Mouse (Mus musculus) myocyte (in vitro differentiated cells): Measurements from ENCODE around the gene Alkbh6. TPM values are rescaled to one million over a fixed set of nuclear protein-coding genes. Genes with fewer than 3 reads are reported as not detected.

Source experiments
- H3K27me3 ChIP-seq: one replicate; pipeline ENCODE4 v1.6.1; 2011; ENCODE audit not compliant: control insufficient read depth, insufficient read depth, insufficient read length
- H3K36me3 ChIP-seq: one replicate; pipeline ENCODE4 v1.6.1; 2011; ENCODE audit not compliant: control insufficient read depth, insufficient read depth
- H3K4me2 ChIP-seq: one replicate; pipeline ENCODE4 v1.6.1; 2011; ENCODE audit warnings: low read depth, control low read depth
- H3K4me3 ChIP-seq: one replicate; pipeline ENCODE4 v1.5.1; 2011; ENCODE audit warnings: mild to moderate bottlenecking, control low read depth, moderate library complexity
- H3K79me2 ChIP-seq: one replicate; pipeline ENCODE4 v1.6.1; 2011; ENCODE audit not compliant: control insufficient read depth, insufficient read depth
- H3ac ChIP-seq: one replicate; pipeline ENCODE4 v1.6.1; 2011; ENCODE audit not compliant: control insufficient read depth, insufficient read length
- CEBPB ChIP-seq: IDR thresholded peaks from 2 replicates; pipeline ENCODE4 v1.6.1; 2011; ENCODE audit warnings: mild to moderate bottlenecking, moderate library complexity; ENCODE audit not compliant: poor library complexity, insufficient read depth, severe bottlenecking
- E2F4 ChIP-seq: IDR thresholded peaks from one replicate; pipeline ENCODE4 v1.6.1; 2011; ENCODE audit warnings: mild to moderate bottlenecking, control low read depth, moderate library complexity; ENCODE audit not compliant: insufficient read depth
- MAX ChIP-seq: IDR thresholded peaks from one replicate; pipeline ENCODE4 v1.6.1; 2011; ENCODE audit warnings: low read depth, mild to moderate bottlenecking, control low read depth
- MYOD1 ChIP-seq, 3 experiments: IDR thresholded peaks; one replicate each; pipeline ENCODE4 v1.6.1; 2011; ENCODE audit warnings: control low read depth in 2 of 3, low read depth in 2 of 3, mild to moderate bottlenecking in 2 of 3, moderate library complexity in 1 of 3; ENCODE audit not compliant: insufficient read length in 2 of 3, control insufficient read depth in 1 of 3
- MYOG ChIP-seq, 3 experiments: IDR thresholded peaks; one replicate each; pipeline ENCODE4 v1.6.1; 2011; ENCODE audit warnings: control low read depth in 2 of 3, low read depth in 2 of 3, mild to moderate bottlenecking in 2 of 3; ENCODE audit not compliant: insufficient read length in 2 of 3, control insufficient read depth in 1 of 3, insufficient read depth in 1 of 3
- POLR2A ChIP-seq: IDR thresholded peaks from one replicate; pipeline ENCODE4 v1.6.1; 2011; ENCODE audit warnings: low read depth, mild to moderate bottlenecking, control low read depth, moderate library complexity; ENCODE audit not compliant: insufficient read length
- POLR2AphosphoS2 ChIP-seq: IDR thresholded peaks from one replicate; pipeline ENCODE4 v1.6.1; 2011; ENCODE audit warnings: low read depth, control low read depth; ENCODE audit not compliant: insufficient read length
- REST ChIP-seq: IDR thresholded peaks from one replicate; pipeline ENCODE4 v1.6.1; 2011; ENCODE audit warnings: mild to moderate bottlenecking, control low read depth, moderate library complexity; ENCODE audit not compliant: insufficient read depth, insufficient read length
- SRF ChIP-seq: IDR thresholded peaks from one replicate; pipeline ENCODE4 v1.6.1; 2011; ENCODE audit warnings: low read depth; ENCODE audit not compliant: control insufficient read depth, insufficient read length
- TCF12 ChIP-seq: IDR thresholded peaks from one replicate; pipeline ENCODE4 v1.6.1; 2011; ENCODE audit warnings: mild to moderate bottlenecking, control low read depth; ENCODE audit not compliant: poor library complexity, insufficient read depth, severe bottlenecking
- TCF3 ChIP-seq: IDR thresholded peaks from one replicate; pipeline ENCODE4 v1.6.1; 2011; ENCODE audit warnings: low read depth, control low read depth; ENCODE audit not compliant: insufficient read length
- USF1 ChIP-seq: IDR thresholded peaks from one replicate; pipeline ENCODE4 v1.6.1; 2011; ENCODE audit warnings: low read depth, mild to moderate bottlenecking, control low read depth, moderate library complexity
- polyA plus RNA-seq: library from polyadenylated mRNA; unstranded; fragments of >200 nt; fragmentation: generic; extraction: Trizol; gene quantifications from one replicate; pipeline ENCODE4 v1.2.1, GENCODE M21; 2012; ENCODE audit warnings: missing spikeins

The Alkbh6 gene
- polyA plus RNA-seq, 1 experiment = 33.9 TPM

- H3K4me3 ChIP-seq = peak overlapping the region; percentile 36
- H3K4me2 ChIP-seq = peak overlapping the region; percentile 74
- H3ac ChIP-seq = no peak overlapping the region
- no peaks in the 10 kb centered on the region for H3K79me2 ChIP-seq
- no peak for TF ChIP-seq MAX
- no peak for TF ChIP-seq CEBPB
- TF ChIP-seq TCF3 = no peak
- TF ChIP-seq MYOD1 (IDR thresholded peaks at IDR 0.05; ENCODE audit: control insufficient read depth in 1 of 3, insufficient read length in 2 of 3, low read depth in 2 of 3) = no peak
- no peak for TF ChIP-seq SRF
- no peaks in the 10 kb centered on the region for H3K36me3 ChIP-seq
- H3K27me3 ChIP-seq = peaks cover 8% of the 10 kb centered on the region
Measured at GRCm38 (mm10) chr7:30320946-30321345, 12.4 kb downstream of the Alkbh6 start.

- Histone ChIP-seq H3ac (peak within 1 kb of the TSS; percentile 75), H3K4me3 (peak within 1 kb of the TSS; percentile 36)
Measured at GRCm38 (mm10) chr7:30321539-30322284, 13.2 kb downstream of the Alkbh6 start, which contains the start of gene E130208F15Rik. TSS of gene E130208F15Rik (plus strand) at chr7:30321740.

GRCm38 (mm10) chr7:30322285-30322667 is 13.8 kb downstream of the Alkbh6 start:
- Histone ChIP-seq H3ac (peak overlapping the region; percentile 75), H3K79me2 (no peaks in the 10 kb centered on the region), H3K4me2 (peak overlapping the region; percentile 71), H3K36me3 (no peaks in the 10 kb centered on the region), H3K27me3 (peaks cover 12% of the 10 kb centered on the region), H3K4me3 (peak overlapping the region; percentile 36)
- TF ChIP-seq POLR2AphosphoS2 = peak; percentile 87
- TF ChIP-seq POLR2A = peak; percentile 83
- TF ChIP-seq MYOG (IDR thresholded peaks at IDR 0.05; ENCODE audit: control insufficient read depth in 1 of 3, insufficient read depth in 1 of 3, insufficient read length in 2 of 3, low read depth in 2 of 3) = peak in 1 of 3 experiments; percentile 0
- TF ChIP-seq MAX = no peak

More at GRCm38 (mm10) chr7:30321539-30322284, 13.2 kb downstream of the Alkbh6 start, which contains the start of gene E130208F15Rik:
- H3K79me2 ChIP-seq = no peaks in the 10 kb centered on the region
- peak within 1 kb of the TSS; percentile 74 for H3K4me2 ChIP-seq
- no peaks in the 10 kb centered on the region for H3K36me3 ChIP-seq
- TF ChIP-seq CEBPB = no peak
- no peak for TF ChIP-seq REST
- peak; percentile 52 for TF ChIP-seq POLR2AphosphoS2
- TF ChIP-seq TCF3 = no peak
- no peak for TF ChIP-seq TCF12
- TF ChIP-seq MYOD1 (IDR thresholded peaks at IDR 0.05; ENCODE audit: control insufficient read depth in 1 of 3, insufficient read length in 2 of 3, low read depth in 2 of 3) = no peak
- TF ChIP-seq E2F4 = no peak
- TF ChIP-seq MAX = no peak
- peak; percentile 55 for TF ChIP-seq POLR2A
- TF ChIP-seq SRF = no peak
- TF ChIP-seq USF1 = no peak
- TF ChIP-seq MYOG (IDR thresholded peaks at IDR 0.05; ENCODE audit: control insufficient read depth in 1 of 3, insufficient read depth in 1 of 3, insufficient read length in 2 of 3, low read depth in 2 of 3) = peak in 1 of 3 experiments; percentile 1
- H3K27me3 ChIP-seq = peaks cover 8% of the 10 kb centered on the region

GRCm38 (mm10) chr7:30322865-30323264 is 14.3 kb downstream of the Alkbh6 start:
- H3K4me3 ChIP-seq = peak overlapping the region; percentile 36
- no peak for TF ChIP-seq POLR2AphosphoS2
- peak in 1 of 3 experiments; percentile 5 for TF ChIP-seq MYOD1 (IDR thresholded peaks at IDR 0.05; ENCODE audit: control insufficient read depth in 1 of 3, insufficient read length in 2 of 3, low read depth in 2 of 3)
- H3K36me3 ChIP-seq = no peaks in the 10 kb centered on the region
- H3K4me2 ChIP-seq = peak overlapping the region; percentile 71
- H3ac ChIP-seq = no peak overlapping the region
- peaks cover 14% of the 10 kb centered on the region for H3K27me3 ChIP-seq
- H3K79me2 ChIP-seq = no peaks in the 10 kb centered on the region

- no peaks in the 10 kb centered on the region for H3K79me2 ChIP-seq
- H3K4me2 ChIP-seq = peak within 1 kb of the TSS; percentile 71
- peak within 1 kb of the TSS; percentile 36 for H3K4me3 ChIP-seq
- TF ChIP-seq SRF (no peak), POLR2A (no peak)
- no peak within 1 kb of the TSS for H3ac ChIP-seq
- H3K36me3 ChIP-seq = no peaks in the 10 kb centered on the region
- H3K27me3 ChIP-seq = peaks cover 14% of the 10 kb centered on the region
Measured at GRCm38 (mm10) chr7:30323795-30324194, 15.3 kb downstream of the Alkbh6 start, which contains the start of gene Sdhaf1. TSS of gene Sdhaf1 (minus strand) at chr7:30323895.
